Mouse (Mus musculus): ENCODE results near the gene Rsph1. TPM values are rescaled to one million over a fixed set of nuclear protein-coding genes. Genes with fewer than 3 reads are reported as not detected.

Gene Rsph1
- total and polyA plus RNA-seq, 3 experiments = not detected

DNA sequence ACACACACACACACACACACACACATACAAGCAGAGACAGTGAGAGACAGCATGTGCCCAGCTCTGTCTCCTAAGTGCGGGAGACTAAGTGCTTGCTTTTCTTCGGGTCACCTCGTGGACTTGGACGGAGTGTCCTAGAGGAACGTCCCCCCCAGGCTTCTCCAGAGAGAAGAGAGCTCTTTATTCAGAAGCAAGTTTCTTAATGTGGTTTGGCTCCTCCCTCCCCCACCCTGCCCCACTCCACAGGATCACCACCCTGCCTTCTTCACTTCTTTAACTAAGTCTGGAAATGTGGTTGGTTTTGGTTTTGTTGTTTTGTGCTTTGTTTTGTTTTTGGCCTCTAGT, 28.6 kb upstream of the Rsph1 start:
- H3K4me3 ChIP-seq (replicated peaks in 1 of 3; ENCODE audit: low read depth in 2 of 3, low read length in 2 of 3, poor library complexity in 1 of 3) = no peak overlapping the region

DNA sequence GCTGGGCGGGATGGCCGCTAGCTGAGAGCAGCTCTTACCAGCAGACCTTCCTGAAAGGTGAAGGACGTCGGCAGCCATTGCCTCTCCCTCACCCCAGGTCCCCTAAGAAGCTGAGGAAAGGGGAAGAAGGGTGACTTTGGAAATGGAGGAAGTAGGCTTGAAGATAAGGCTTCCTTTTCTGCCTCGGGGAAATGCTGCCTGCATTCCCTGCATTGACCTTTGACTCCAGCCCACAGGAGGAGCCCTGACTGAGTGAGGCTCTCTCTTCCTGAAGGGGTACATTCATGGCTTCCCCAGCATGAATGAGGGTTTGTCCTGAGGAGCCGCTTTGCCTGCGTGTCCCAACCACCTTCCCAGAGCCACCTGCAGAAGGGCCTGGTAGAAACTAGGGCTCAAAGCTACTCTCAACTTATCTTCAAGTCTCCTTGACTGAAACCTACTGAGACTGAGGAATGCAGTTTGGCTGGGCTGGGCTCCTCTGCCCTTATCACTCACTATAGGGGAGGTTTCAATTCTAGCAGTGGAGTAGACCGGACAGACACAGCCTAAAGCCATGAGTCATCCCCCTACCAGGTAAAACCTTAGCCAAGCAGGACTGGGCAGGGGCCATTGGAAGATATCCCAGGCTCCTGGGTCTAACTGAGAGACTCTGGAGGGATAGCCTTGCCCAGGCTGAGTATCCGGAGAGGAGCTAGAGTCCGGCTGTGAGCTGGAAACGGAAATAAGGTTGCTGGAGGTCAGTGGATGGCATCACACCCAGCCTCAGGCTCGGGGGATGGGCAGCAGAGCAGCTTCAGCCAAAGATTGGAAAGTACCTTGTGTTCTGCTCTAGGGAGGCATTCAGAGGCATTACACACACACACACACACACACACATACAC, 28.0 kb upstream of the Rsph1 start:
- Histone ChIP-seq H3K36me3 (replicated peaks in 1 of 2; ENCODE audit: control insufficient read depth in 1 of 2, insufficient read depth in 1 of 2, low read length in 1 of 2) (no peaks in the 10 kb centered on the region), H3K4me3 (replicated peaks in 1 of 3; ENCODE audit: low read depth in 2 of 3, low read length in 2 of 3, poor library complexity in 1 of 3) (no peak overlapping the region), H3K9ac (ENCODE audit: insufficient read depth, low read depth) (no peak overlapping the region), H3K9me3 (replicated peaks; ENCODE audit: low read length) (no peaks in the 10 kb centered on the region), H3K4me2 (ENCODE audit: insufficient read depth, low read depth, poor library complexity, severe bottlenecking) (peak overlapping the region; percentile 33; the same call in 1 of the 2 replicates), H3K79me2 (replicated peaks; ENCODE audit: control insufficient read depth, extremely low read depth, insufficient read depth, poor library complexity, severe bottlenecking) (no peaks in the 10 kb centered on the region), H3K4me1 (ENCODE audit: control insufficient read depth in 1 of 2, insufficient read depth in 2 of 2) (peaks cover 15 to 40% of the 10 kb centered on the region in 2 experiments; a peak in 3 of 4 replicates), H3K27me3 (replicated peaks) (peaks cover 9% of the 10 kb centered on the region), H3K27ac (ENCODE audit: insufficient read depth, low read depth) (no peak overlapping the region)
- TF ChIP-seq USF2 (conservative IDR thresholded peaks at IDR 0.05; ENCODE audit: low read depth, low read length) (no peak), ZMIZ1 (IDR thresholded peaks at IDR 0.05; ENCODE audit: low read depth, low read length) (no peak), BHLHE40 (IDR thresholded peaks at IDR 0.05; ENCODE audit: low read depth, low read length) (no peak), E2F4 (IDR thresholded peaks at IDR 0.05; ENCODE audit: insufficient replicate concordance, low read depth, low read length) (no peak), CTCF (conservative IDR thresholded peaks at IDR 0.05 in 1 of 2, IDR thresholded peaks at IDR 0.05 in 1 of 2; ENCODE audit: low read depth in 2 of 2, low read length in 2 of 2) (no peak), JUN (IDR thresholded peaks at IDR 0.05; ENCODE audit: insufficient read depth, low read depth, low read length) (no peak), NELFE (IDR thresholded peaks at IDR 0.05; ENCODE audit: low read depth, low read length) (no peak), POLR2AphosphoS2 (IDR thresholded peaks at IDR 0.05; ENCODE audit: low read depth, low read length) (no peak), ZKSCAN1 (IDR thresholded peaks at IDR 0.05; ENCODE audit: borderline replicate concordance, low read depth, low read length) (no peak), CHD2 (IDR thresholded peaks at IDR 0.05; ENCODE audit: low read length) (no peak)
- no peak for DNase-seq (ENCODE audit: extremely low read depth)
- dilution Hi-C loops (cut with MboI; ENCODE audit: extremely low pct_ligation_motif_present, extremely low pct_unique_long_range_greater_than_20kb, low sequenced_read_pairs) (no loop called here), in situ Hi-C loops (cut with MboI; ENCODE audit: low pct_ligation_motif_present, low pct_unique_long_range_greater_than_20kb, low sequenced_read_pairs) (no loop called here)

More for the DNA sequence above, 28.6 kb upstream of the Rsph1 start:
- H3K27ac ChIP-seq (ENCODE audit: insufficient read depth, low read depth) = no peak overlapping the region
- H3K4me1 ChIP-seq (ENCODE audit: control insufficient read depth in 1 of 2, insufficient read depth in 2 of 2) = peaks cover 15 to 33% of the 10 kb centered on the region in 2 experiments; a peak in 3 of 4 replicates
- TF ChIP-seq HCFC1 (IDR thresholded peaks at IDR 0.05; ENCODE audit: low read depth, low read length) (no peak), PAX5 (IDR thresholded peaks at IDR 0.05; ENCODE audit: low read length) (no peak), NRF1 (IDR thresholded peaks at IDR 0.05; ENCODE audit: low read depth, low read length) (no peak), USF2 (conservative IDR thresholded peaks at IDR 0.05; ENCODE audit: low read depth, low read length) (no peak), ZMIZ1 (IDR thresholded peaks at IDR 0.05; ENCODE audit: low read depth, low read length) (no peak), BHLHE40 (IDR thresholded peaks at IDR 0.05; ENCODE audit: low read depth, low read length) (no peak), MEF2A (IDR thresholded peaks at IDR 0.05; ENCODE audit: borderline replicate concordance, low read depth, low read length) (no peak), GABPA (IDR thresholded peaks at IDR 0.05; ENCODE audit: insufficient replicate concordance, low read depth, low read length) (no peak), MAX (IDR thresholded peaks at IDR 0.05; ENCODE audit: low read length) (no peak)
- no peaks in the 10 kb centered on the region for H3K36me3 ChIP-seq (replicated peaks in 1 of 2; ENCODE audit: control insufficient read depth in 1 of 2, insufficient read depth in 1 of 2, low read length in 1 of 2)
- H3K79me2 ChIP-seq (replicated peaks; ENCODE audit: control insufficient read depth, extremely low read depth, insufficient read depth, poor library complexity, severe bottlenecking) = no peaks in the 10 kb centered on the region
- no peak for DNase-seq (ENCODE audit: extremely low read depth)
- no peaks in the 10 kb centered on the region for H3K9me3 ChIP-seq (replicated peaks; ENCODE audit: low read length)
- dilution Hi-C loops (cut with MboI; ENCODE audit: extremely low pct_ligation_motif_present, extremely low pct_unique_long_range_greater_than_20kb, low sequenced_read_pairs) = no loop called here
- H3K27me3 ChIP-seq (replicated peaks) = peaks cover 9% of the 10 kb centered on the region
- no peak overlapping the region for H3K9ac ChIP-seq (ENCODE audit: insufficient read depth, low read depth)
- H3K4me2 ChIP-seq (ENCODE audit: insufficient read depth, low read depth, poor library complexity, severe bottlenecking) = peak overlapping the region; percentile 21; the same call in 1 of the 2 replicates
- in situ Hi-C loops (cut with MboI; ENCODE audit: low pct_ligation_motif_present, low pct_unique_long_range_greater_than_20kb, low sequenced_read_pairs) = no loop called here
